Mouse (Mus musculus): Measurements from ENCODE around the gene Emb.

GRCm38 (mm10) chr13:117233808-117234207 is 25.5 kb downstream of the Emb start:
- no peak for TF ChIP-seq CTCF (IDR thresholded peaks at IDR 0.05; ENCODE audit: borderline replicate concordance, insufficient read depth, low read depth, low read length)
- no peak for TF ChIP-seq POLR2A (IDR thresholded peaks at IDR 0.05; ENCODE audit: borderline replicate concordance, insufficient read depth, low read length)

Measured in cerebellum, adult 2 months (tissue).